Mouse (Mus musculus) common myeloid progenitor, adult 5-6 weeks (primary cell): ENCODE results near the gene Gp1bb. TPM values are rescaled to one million over a fixed set of nuclear protein-coding genes. Genes with fewer than 3 reads are reported as not detected.

Source experiments
- ATAC-seq: replicated peaks from 2 replicates; pipeline ENCODE4 v1.8.0; 2016; ENCODE audit warnings: low read depth, mild to moderate bottlenecking, moderate TSS enrichment, inconsistent platforms; ENCODE audit not compliant: poor library complexity, severe bottlenecking
- total RNA-seq: library from RNA; stranded (forward); fragments of 200-1000, 187-1606 nt; gene quantifications from 2 replicates; pipeline ENCODE4 v1.2.3, GENCODE M21; 2017

Gp1bb gene
- total RNA-seq, 1 experiment from 2014 or later = 7.3 TPM

GRCm38 (mm10) chr16:18583673-18584357, 38.4 kb downstream of the Gp1bb start:
- no peak for ATAC-seq

- no peak for ATAC-seq
These were observed 39.0 kb downstream of the Gp1bb start for GRCm38 (mm10) chr16:18583169-18583568.

- ATAC-seq = no peak; the same call in 1 of the 2 replicates
These were observed 39.6 kb downstream of the Gp1bb start for GRCm38 (mm10) chr16:18582426-18583148.

- peak; percentile 22; the same call in 1 of the 2 replicates for ATAC-seq
These were observed 40.5 kb downstream of the Gp1bb start for GRCm38 (mm10) chr16:18581623-18582205.

GRCm38 (mm10) chr16:18581050-18581622, 41.1 kb downstream of the Gp1bb start:
- no peak for ATAC-seq

GRCm38 (mm10) chr16:18580389-18580788, 41.8 kb downstream of the Gp1bb start:
- ATAC-seq = no peak

GRCm38 (mm10) chr16:18577599-18578160, 44.5 kb downstream of the Gp1bb start:
- ATAC-seq = peak; percentile 66

GRCm38 (mm10) chr16:18577071-18577470, 45.1 kb downstream of the Gp1bb start:
- ATAC-seq = no peak

- no peak for ATAC-seq
These were observed 48.0 kb downstream of the Gp1bb start for GRCm38 (mm10) chr16:18574196-18574595.

Other genes starting within 250 kb of the Gp1bb start
- gene Txnrd2, start 196.0 kb downstream of the Gp1bb start, total RNA-seq = 50.3 and 66.4 TPM in 2 replicates
- gene Comt, start 195.6 kb downstream of the Gp1bb start, total RNA-seq = 38.2 and 44.2 TPM in 2 replicates
- gene Gnb1l, start 123.7 kb downstream of the Gp1bb start, total RNA-seq = 4.5 and 5.0 TPM in 2 replicates
- 0.49 and 5.9 TPM in 2 replicates for gene Rtl10, start 123.5 kb downstream of the Gp1bb start, total RNA-seq
- gene Tbx1, start 31.7 kb downstream of the Gp1bb start, total RNA-seq = not detected in 2 replicates
- 1.8 TPM in 1 of 2 replicates, not detected in the other for gene Gm49601, start 4.0 kb upstream of the Gp1bb start, total RNA-seq
- gene Sept5, start 7.6 kb upstream of the Gp1bb start, total RNA-seq = 0.37 TPM in 1 of 2 replicates, not detected in the other
- not detected in 2 replicates for gene Cldn5, start 154.4 kb upstream of the Gp1bb start, total RNA-seq
- gene Ufd1, start 189.4 kb upstream of the Gp1bb start, total RNA-seq = 48.2 and 70.9 TPM in 2 replicates
- gene Cdc45, start 189.6 kb upstream of the Gp1bb start, total RNA-seq = 63.1 and 65.1 TPM in 2 replicates
- 26.1 and 34.9 TPM in 2 replicates for gene 2510002D24Rik, start 214.2 kb upstream of the Gp1bb start, total RNA-seq
- not detected in 2 replicates for gene Gm28539, start 214.2 kb upstream of the Gp1bb start, total RNA-seq